In the genomic region with DNA sequence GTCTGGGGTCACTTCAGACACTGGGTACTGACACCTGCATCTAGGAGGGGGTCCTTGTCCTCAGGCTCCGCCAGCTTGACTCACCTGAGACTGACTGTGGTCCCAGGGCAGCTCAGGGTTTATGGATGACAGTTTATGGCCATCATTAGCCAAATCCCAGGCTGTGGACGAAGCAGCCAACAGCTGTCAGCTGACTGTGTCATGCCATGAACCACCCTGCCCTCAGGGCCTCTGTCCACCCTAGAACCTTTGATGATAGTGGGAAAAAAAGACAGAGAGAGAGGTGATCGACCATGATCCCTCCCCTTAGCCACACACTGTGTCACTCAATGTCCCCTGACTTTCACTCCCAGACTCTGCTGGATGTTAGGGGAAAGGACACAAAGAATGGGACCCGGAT, we compare ENCODE assay signal across 20 mouse cellular contexts. TPM values are rescaled to one million over a fixed set of nuclear protein-coding genes. Genes with fewer than 3 reads are reported as not detected.
"Had no signal": no experiment of that assay in that cellular context is flagged by ENCODE, and none has a peak within 500 bp of the region (broad histone marks: within the 10 kb centered on the region; RNA-seq: fewer than 3 reads in every experiment).

No protein-coding gene starts in this region.

- H3K4me2 ChIP-seq: lung, embryonic 14.5 days; midbrain, embryonic 12.5 days; neural tube, embryonic 13.5 days; neural tube, embryonic 15.5 days had no signal

- H3K9ac ChIP-seq: liver, embryonic 14.5 days; lung, embryonic 14.5 days; midbrain, embryonic 12.5 days; neural tube, embryonic 13.5 days; neural tube, embryonic 15.5 days had no signal

- ATAC-seq: midbrain, embryonic 16.5 days had no signal

- DNase-seq: lung, adult 18-20 months; lung, embryonic 14.5 days; lung, postnatal 10 days; lung, postnatal 4 days; midbrain, embryonic 14.5 days; retina, postnatal 1 day; right cerebral cortex, adult 18-20 months; right cerebral cortex, postnatal 25 days; right cerebral cortex, postnatal 4 days; spleen, adult 18-20 months; thymus, adult 18-20 months; thymus, postnatal 14 days; thymus, postnatal 36 days had no signal

- H3K4me3 ChIP-seq: midbrain, embryonic 12.5 days; myocyte; neural tube, embryonic 13.5 days; neural tube, embryonic 15.5 days had no signal

- H3K27ac ChIP-seq: liver, embryonic 14.5 days; midbrain, embryonic 12.5 days; neural tube, embryonic 13.5 days; neural tube, embryonic 15.5 days had no signal

- H3K36me3 ChIP-seq: midbrain, embryonic 12.5 days; neural tube, embryonic 13.5 days; neural tube, embryonic 15.5 days had no signal

- H3K4me1 ChIP-seq: midbrain, embryonic 12.5 days; neural tube, embryonic 13.5 days; neural tube, embryonic 15.5 days had no signal

- H3K9me3 ChIP-seq: neural tube, embryonic 13.5 days; neural tube, embryonic 15.5 days had no signal

- H3K27me3 ChIP-seq: midbrain, embryonic 12.5 days; neural tube, embryonic 13.5 days; neural tube, embryonic 15.5 days had no signal

RNA-seq across cellular contexts. Expression of a gene that starts 8.4 kb away (rescaled TPM):
- polyA plus RNA-seq: lung, embryonic 14.5 days; midbrain, embryonic 12.5 days; midbrain, embryonic 14.5 days; midbrain, embryonic 16.5 days; myocyte; neural tube, embryonic 11.5 days; neural tube, embryonic 13.5 days had no signal
